Mouse (Mus musculus) frontal cortex, adult 2 months (tissue): ENCODE results near the gene Pak1. TPM values are rescaled to one million over a fixed set of nuclear protein-coding genes. Genes with fewer than 3 reads are reported as not detected.

Experiments
- DNase-seq, 2 experiments: peaks; one replicate each; pipeline ENCODE4 v3.0.0; 2022; ENCODE audit warnings: low spot score in 1 of 2; ENCODE audit errors: extremely low spot score in 1 of 2
- polyA plus RNA-seq: library from polyadenylated mRNA; depleted of rRNA; stranded (reverse); fragments of >200 nt; gene quantifications from 2 replicates; pipeline ENCODE4 v1.2.3, GENCODE M21; 2012; rRNA removed

Gene Pak1
- polyA plus RNA-seq, result 292 and 335 TPM in 2 replicates

DNA sequence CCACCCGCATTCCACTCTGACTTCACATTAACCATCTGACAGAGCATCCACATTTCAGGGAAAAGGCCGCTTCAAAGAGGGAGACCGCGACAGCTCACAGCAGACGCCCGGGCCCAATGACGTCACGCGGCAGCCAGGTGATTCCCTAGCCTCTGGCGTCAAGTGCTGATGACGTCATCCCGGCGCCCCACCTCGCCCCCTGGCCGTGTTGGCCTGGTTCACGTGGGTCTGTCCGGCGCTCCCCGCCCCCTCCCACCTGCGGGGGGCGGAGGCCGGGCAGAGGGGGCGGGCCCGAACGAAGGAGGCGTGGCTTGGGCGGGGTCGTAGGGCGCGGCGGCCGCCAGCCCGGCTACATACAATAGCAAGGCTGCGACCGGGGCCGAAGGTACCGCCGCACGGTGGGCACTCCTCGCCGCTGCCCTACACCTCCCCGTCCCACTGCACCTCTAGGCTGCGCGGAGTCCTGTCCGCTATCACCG is at the start of gene Pak1:
Gene Pak1, plus strand, starts transcription at position 352 of the 479 bp plus-strand sequence.
- DNase-seq, result peak; percentile 77 to 86

DNA sequence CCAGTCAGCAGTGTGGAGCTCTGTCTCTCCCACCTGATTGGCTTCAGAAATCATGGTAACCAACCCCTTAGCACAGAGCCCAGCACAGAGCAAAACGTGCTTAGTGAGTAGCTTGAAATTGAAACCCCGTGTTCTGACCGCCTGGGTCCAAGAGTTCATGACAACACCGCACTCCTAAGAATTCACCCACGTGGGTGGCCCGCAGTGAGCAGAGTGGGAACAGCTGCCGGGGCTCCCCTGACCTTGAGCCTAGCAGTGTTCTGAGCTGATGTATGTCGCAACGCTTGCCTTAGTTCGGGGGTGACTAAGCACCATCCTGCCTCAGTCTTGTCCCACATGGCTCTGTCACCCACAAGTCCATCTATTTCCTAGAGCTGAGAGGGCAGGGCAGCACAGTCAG is 47.4 kb upstream of the Pak1 start:
- no peak for DNase-seq

DNA sequence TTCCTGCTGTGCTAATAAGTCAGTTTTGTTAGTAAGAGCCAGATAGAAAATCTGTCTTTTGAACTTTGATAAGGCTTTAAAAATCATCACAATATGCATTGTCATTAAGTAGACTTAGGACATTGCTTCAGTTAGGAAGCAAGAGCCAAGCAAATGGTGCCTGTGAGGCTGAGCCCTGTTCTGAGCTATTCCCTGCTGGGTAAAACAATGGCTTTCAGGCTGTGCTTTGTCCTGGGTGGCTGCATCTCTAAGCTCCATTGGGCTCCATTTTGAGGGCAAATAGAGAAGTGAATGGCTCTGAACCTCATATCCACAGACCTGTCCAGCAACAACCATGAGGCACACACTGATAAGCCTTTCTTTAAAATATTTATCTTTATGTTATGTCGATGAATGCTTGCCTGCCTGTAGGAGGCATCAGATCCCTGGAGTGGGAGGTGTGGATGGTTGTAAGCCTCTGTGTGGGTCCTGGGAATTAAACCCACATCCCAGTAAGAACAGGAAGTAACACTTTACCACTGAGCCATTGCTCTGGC is 46.5 kb upstream of the Pak1 start:
- DNase-seq, result no peak

DNA sequence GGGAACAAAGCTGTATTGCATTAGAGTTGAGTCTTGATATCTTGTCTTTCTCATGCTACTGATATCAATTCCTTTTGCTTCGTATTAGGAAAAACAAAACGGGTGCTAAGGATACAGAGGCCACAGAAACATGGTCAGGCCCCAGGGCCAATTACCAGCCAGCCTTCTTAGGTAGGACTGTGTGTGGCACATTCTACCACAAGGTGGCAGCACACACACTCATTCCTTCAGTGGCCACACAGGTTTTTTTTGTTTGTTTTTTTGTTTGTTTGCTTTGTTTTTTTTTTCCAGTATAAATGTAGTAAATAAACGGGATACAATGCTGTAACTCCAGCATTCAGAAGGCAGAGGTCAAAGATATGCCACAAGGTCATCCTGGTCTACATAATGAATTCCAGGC is 43.0 kb upstream of the Pak1 start:
- peak in 1 of 2 experiments; percentile 74 for DNase-seq

DNA sequence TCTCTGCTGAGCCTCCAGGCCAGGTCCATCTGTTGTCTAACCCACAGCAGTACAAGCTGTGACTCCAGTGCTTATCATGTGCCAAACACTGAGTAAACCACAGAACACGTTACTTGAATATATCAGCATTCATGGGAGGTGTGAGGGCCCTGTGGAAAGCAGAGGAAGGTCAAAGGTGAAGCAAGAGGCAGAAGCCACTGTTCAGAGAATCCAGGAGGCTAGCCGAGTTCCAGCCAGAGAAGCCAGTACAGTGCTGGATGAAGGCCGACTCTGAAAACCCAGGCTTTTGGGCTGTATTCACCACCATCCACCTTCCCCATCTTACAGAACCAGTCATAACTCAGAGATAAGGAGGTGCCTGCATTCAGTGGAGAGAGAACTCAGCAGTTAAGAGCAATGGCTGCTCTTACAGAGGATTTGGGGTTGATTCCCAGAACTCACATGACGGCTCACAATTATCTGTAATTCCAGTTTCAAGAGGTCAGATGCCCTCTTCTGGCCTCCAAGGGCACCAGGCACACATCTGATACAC is 41.1 kb upstream of the Pak1 start:
- DNase-seq, result no peak

DNA sequence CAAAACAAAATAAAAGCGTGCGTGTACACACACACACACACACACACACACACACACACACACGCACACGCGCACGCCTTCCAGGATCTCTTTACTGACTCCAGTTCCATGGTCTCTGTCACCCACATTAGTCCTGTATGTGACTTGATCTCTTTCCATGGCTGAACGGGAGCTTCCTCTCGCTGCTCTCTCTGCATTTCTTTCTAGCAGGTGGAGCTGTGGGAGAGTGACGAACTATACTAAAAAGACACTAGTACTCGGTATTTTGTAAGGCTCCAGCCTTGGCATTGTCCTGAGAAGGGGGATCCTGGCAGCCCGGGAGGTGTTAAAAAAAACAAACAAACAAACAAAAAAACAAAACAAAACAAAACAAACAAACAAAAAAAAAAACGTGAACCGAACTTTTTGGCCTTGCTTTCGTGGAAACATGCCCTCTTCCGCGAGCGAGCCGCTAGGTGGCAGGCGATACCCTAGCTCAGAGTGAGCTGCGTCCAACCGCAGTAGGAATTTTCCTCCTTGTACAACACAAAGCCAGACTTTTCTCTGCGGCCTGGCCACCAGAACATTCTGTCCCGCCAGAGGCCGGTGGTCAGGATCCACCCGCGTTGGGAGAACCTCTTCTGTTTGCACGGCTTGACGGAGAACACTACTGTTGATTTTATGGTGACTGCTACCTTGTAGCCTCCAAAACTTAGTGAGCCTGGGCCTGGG is 40.4 kb upstream of the Pak1 start:
- peak; percentile 50 to 91 for DNase-seq

DNA sequence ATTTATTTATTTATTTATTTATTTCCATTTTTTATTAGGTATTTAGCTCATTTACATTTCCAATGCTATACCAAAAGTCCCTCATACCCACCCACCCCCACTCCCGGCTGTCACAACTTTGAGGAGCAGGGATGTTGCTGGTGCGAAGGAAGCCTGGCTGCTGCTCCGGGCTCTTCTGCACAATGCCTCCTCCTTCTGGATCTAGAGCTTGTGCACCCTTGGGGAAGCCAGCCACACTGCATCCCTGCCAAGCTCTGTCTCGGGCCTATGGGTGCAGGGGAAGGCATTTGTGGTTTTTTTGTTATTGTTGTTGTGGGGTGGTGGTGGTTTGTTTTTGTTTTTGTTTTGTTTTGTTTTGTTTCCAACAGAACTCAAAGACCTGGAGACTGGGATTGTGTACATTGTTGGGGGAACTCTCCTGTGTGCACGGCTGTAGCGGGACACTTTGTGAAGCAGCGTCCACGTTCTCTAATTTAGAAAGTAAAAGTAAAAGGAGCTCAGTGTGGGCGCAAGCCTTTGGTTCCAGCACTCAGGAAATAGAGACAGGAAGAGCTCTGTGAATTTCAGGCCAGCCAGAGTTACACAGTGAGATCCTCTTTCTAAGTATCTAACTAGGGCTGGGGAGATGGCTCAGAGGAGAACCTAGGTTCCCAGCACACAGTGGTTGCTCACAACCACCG is 39.7 kb upstream of the Pak1 start:
- DNase-seq, result no peak

DNA sequence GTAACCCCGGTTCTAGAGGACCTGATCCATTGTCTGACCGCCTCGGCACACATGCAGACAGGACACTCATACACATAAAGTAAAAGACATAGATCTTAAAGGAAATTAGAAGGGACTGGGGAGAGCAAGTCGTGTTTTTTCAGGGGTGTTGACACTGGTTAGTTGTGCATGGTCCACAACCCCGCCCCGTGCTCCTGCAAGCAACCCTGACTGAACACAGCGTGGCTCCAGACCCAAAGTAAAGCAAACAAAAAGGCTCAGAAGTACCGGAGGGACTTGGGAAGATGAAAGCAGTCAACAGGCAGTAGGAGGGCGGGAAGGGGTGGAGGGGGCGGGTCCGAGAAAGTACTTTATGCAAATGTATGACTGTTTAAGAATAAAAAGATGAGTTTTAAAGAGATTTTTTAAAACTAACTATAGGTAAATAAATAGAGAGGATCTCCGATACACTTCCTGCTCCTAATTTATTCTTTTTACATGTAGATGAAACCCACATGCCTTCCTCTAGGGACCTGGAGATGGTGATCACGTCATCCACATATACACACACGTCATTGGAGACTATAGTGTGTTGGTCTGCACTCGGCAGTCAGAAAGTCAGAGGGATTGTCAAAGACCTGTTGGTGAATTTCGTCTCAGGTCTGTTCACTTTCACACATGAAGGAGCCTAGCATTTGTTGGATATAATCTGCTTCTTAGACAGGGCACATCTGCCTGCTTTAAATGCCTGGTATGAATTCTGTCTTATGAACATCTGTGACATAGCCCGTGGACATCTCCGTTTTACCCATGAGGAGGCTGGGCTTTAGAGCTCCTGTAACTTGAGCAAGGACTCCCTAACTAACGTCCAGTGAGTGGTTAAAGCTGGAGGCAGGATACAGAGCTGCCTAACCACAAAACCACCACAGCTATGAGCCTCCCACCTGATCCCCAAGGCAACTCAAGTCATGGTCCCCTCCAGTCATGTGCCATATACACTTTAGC is 38.8 kb upstream of the Pak1 start:
- DNase-seq, result no peak

DNA sequence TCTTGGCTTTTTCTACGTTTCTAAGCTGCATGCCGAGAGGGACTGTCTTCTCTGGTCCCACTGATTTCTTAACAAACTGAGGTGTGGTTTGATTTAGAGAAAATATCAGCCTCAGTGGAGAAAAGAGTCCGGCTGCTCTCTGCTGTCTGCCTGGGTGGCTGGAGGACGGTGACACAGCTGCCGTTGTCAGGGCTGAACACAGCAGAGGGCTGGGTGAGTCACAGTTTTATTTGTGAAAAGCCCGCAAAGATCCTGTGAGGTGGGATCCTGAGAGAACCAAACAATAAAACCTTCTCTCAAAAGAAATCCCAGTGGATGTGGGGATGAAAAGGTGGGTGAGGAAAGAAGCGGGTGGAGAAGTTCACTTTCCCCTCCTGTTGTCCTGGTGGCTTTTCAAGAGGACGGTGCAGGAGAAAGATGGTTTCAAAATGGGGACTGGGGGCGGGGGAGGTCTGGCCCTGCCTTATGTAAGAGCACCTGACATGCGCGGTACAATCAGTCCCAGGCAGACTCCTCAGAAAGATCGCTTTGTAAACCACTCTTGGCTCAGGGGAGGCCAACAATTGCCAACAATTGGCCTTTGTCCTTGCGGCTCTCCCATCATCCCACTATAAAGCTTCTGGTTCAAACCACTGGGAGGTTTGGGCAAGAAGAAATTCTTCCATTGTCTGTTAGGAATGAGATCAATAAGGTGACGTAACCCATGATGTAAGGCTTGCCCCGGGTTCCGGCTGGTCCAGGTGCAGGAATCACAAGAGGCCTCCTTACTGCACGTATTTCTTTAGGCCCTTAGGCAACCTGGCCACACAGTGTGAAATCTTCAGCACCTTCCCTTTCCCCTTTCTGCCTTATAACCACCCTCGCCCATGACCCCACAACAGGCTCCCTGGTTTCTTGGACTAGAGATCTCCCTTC is 31.1 kb upstream of the Pak1 start:
- DNase-seq, result peak; percentile 33 to 65

DNA sequence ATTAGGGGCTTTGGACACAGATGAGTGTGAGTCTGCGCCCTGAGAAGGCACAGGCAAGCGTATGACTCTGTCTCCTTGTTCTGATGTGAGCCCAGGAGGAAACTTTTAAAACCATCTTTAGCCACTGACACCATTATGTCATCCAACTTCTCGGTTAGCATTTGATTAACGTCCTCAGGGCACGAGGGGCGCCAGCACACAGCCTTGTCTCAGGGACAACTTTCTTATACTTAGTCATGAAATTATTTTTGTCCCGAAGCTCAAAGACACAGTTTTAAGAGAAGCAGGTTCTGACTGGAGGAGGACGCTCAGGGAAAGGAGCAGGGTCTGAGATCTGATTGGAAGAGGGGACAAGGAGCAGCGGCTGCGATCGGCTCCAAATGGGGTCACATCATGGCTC is 23.8 kb upstream of the Pak1 start:
- DNase-seq, result no peak

DNA sequence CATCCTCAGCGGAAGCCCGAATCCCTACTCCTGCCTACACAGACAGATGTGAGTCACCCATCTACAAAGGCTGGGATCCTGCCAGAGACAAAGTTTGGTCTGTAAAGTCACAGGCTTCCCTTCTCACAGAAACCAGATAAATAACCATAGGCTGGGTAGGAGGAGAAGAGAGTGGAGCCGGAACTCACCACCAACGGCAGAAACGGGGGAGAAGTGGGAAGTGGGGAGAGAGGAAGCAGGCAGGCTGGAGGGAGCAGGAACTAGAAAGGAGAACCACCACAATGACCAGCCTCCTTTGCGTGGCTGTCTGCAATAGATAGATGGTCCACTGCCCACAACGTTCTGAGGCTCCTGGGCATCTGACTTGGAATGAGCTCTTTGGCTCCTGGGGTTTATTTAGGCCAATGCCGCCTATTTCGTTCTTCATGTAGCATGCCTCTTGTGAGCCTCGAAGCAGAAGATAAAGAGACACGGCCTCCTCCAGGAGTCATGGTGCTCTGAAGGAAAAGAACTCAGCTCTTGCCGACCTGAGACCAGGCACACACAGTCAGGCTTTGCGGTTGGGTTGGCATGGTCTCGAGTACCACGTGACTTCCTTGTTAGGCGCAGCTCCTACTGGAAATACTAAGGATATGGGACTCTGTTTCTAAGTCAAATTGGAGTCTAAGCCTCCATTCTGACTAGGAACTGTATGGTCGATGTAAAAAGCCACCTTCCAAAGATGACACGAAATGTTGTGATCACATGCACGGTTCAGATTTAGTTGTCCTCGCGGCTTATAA is 23.0 kb upstream of the Pak1 start:
- DNase-seq, result peak; percentile 71 to 92

DNA sequence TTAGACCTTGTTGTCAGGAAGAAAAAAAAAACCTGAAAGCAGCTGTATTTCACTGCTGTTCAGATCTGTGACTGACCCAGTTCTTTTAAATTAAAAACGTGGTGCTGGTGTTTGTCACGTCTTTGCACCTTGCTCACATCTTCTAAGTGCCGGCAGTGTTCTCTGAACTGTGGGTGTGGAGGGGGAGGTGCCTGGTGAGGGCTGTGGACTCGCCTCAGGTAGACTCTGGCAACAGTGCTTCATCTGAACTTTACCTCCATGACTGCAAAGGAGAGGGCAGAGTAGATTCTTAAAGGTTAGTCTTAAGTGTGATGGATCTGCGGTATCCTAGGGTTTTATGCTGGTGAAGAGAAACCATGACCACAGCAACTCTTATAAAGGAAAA is 22.4 kb upstream of the Pak1 start:
- no peak for DNase-seq

DNA sequence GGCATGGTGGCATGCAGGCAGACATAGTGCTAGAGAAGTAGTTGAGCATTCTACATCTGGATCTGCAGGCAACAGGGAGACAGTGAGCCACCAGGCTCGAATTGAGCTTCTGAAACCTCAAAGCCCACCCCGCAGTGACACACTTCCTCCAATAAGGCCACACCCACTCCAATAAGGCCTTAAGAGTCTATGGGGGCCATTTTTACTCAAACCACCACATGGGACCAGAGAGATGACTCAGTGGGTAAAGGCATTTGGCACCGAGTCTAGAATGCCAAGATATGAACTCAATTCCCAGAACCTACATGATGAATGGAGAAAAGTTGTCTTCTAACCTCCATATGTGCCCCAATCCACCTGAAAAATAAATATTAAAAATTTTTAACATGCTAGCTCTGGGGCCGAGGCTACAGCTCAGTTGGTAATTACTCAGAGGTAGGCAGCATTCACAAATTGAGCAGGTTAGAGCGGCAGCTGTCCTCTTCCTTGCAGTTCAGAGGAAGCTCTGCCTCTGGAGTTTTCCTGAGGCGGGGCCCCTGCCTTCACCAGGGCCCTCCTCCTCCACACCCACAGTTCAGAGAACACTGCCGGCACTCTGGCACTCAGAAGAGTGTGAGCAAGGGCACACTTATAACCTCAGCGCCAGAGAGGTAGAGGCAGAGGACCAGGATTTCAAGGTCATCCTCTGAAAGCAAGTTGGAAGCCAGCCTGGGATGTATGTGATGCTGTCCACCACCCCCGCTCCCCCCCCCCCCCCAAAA is 21.8 kb upstream of the Pak1 start:
- no peak for DNase-seq

DNA sequence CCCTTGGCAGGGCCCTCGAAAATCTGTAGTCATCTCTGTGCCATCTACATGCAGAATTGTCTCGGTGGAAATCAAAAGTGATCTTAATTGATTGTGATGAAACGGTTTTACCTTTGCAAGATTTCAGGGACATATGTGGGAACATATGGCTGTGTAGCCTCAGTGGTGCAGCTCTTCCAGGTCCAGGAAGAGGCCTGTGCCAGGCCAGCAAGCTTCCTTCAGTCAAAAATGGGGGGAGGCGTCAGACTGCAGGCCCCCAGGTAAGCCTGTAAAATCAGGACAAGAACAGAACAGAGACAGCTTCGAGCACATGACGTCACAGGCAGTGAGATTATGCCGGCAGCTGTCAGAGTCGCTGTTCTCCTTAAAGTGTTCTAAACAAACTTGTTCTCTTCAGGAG is 20.5 kb upstream of the Pak1 start:
- no peak for DNase-seq

DNA sequence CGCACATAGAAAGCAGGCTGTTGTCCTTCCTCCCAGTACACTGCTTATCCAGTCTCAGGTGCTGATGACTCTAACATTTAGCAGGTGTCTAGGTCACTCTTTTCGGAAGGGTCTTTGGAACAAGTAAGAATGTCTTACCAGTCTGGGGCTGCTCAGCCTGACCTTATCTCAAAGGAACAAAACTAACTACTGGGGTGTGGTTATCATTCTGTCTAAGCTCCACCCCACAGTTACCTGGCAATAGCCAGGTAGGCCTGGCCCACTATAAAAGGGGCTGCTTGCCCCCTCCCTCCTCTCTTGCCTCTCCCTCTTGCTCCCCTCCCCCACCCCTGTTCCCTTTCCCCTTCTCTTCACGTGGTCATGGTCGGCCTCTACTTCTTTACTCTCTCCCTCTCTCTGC is 19.3 kb upstream of the Pak1 start:
- DNase-seq, result no peak

DNA sequence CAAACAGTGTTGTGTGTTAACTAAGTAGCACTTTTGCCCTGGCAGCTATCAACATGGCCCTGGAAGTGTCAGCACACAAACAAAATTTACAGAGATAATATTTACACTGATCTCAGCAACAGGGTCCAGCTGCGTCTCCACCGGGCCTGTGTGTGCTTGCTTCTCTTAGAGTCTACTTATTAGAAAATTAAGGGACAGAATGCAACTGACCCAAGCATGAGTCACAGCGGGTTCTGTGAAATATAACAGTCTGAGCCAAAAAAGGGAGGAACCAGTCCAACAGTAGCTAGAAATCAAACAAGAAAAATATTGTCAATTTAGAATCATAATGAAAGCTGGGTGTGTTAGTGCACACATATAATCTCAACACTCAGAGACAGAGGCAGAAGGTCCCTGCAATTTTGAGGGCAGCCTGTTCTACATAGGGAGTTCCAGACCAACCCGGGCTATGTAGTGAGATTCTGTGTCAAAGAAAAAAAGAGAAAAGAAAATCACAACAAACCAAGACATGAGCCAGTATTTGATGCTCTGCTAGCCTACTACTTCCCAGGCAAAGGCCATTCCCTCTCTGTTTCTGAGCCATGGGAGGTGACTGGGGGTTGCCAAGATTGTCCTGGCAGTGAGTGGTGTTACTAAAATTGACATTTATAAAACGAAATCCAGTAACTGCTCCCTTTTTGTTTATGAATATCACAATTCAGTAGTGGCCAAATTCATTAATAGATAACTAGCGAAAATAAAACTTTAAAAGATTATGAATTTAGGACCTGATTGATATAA is 17.3 kb upstream of the Pak1 start:
- DNase-seq, result no peak

DNA sequence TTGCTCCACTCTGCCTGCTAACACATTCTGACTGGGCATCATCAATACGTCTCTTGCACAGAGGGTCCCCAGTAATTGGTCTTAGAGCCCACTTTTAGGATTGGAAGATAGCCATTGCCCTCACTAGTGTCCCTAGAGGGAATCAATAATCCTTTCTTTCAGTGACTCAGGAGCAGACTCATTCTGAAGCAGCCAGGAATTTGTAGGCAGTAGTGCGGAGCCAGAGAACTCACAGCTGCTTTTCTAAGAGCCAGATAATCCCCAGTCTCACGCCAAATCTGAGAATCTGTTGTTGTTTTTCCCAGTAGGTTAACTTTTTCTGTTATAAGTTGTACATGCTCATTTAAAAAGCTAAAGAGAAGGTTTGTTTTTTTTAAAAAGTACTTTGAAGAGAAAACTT is 13.0 kb upstream of the Pak1 start:
- DNase-seq, result no peak
